Mouse (Mus musculus) heart, adult 18-20 months (tissue): ENCODE results near the gene Olfr1140. TPM values are rescaled to one million over a fixed set of nuclear protein-coding genes. Genes with fewer than 3 reads are reported as not detected.

ENCODE experiments used
- DNase-seq, 2 experiments: peaks; one replicate each; pipeline ENCODE4 v3.0.0; 2021 to 2022; ENCODE audit warnings: mixed read lengths in 1 of 2
- long read RNA-seq, 2 experiments: library from polyadenylated mRNA; stranded (forward); transcript quantifications; one replicate each; pipeline ENCODE4 v2.0.0; 2021
- total RNA-seq, 2 experiments: library from RNA; stranded (reverse); gene quantifications; 2 replicates each; pipeline ENCODE4 v1.2.3; 2021

Olfr1140 gene
- not detected for total RNA-seq
- long read RNA-seq, experiment 1 = 0 reads
- long read RNA-seq, experiment 2 = 0 reads

DNA sequence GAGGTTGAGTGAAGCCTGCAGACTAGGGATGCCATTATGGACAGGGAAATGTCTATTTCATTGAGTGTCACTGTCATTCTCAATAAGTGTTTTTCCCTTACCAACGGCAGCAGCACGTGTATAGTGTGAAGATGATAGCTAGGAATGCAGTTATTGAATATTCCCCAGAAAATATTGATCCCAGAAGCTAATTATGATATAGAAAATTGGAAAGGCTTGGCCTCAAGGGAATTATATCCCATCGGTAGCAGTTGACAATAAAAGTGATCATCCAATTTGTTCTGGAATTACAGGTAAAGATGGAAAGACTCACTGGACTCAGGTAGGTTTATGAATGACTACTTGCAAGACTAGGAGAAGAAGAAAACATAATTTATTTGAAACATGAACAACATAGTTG, at the start of gene Olfr1140:
TSS of gene Olfr1140 (plus strand) at position 301 of the 400 bp plus-strand sequence.
- no peak for DNase-seq

DNA sequence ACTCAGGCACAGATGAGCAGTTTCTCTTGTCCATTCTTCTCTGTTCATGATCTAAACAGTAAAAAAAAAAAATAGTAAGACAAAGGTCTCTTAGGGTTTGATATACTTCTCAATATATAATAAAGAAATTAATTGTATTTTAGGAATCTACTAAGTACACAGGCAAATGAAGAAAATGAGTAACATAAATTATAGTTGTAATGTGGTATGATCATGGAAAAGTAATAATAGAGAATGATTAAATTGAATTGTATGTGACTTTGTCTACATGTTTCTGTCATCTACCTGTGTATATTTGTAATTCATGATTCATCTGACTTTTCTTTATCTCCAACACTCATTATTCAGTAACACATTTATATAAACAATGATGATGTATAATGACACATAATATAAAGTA, 49.7 kb upstream of the Olfr1140 start, which contains the start of gene Olfr1136:
TSS of gene Olfr1136 (minus strand) at position 101 of the 400 bp plus-strand sequence.
- DNase-seq = no peak

DNA sequence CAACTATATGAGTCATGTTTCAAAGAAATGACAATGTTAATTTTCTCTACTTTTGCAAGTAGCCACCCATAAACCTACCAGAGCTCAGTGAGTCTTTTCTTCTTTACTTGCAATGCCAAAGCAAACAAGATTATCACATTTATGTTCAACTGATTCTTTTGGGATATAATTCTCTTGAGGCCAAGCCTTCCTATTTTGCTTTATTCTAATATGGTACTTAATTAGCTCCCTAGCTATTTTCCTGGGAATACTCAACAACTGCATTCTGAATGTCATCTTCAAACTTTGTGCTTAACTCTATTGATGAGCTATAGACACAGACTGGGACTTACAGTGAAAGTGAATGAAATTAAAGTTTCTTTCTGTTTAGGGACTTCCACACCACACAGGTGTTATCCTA, 30.5 kb upstream of the Olfr1140 start, which contains the start of gene Olfr1137:
TSS of gene Olfr1137 (minus strand) at position 101 of the 400 bp plus-strand sequence.
- no peak for DNase-seq

DNA sequence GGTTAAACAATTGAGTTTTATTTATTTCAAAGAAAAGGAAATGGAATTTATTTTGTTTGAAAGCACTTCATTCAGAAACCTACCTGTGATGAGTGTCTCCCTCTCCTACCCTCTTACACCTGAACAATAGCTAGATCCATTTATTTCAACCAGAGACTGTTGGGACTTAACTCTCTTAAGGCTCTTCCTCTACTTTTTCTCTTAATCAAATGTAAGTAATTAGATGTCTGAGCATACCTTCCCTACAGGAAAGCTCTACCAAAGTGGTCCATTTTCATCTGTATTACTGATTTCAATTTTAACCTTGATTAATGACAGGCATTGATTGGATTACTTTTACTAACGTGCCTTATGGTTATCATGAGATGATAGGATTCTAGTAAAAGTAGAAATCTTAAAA, 3.7 kb upstream of the Olfr1140 start, which contains the start of gene Olfr1138:
TSS of gene Olfr1138 (minus strand) at position 101 of the 400 bp plus-strand sequence.
- no peak for DNase-seq

DNA sequence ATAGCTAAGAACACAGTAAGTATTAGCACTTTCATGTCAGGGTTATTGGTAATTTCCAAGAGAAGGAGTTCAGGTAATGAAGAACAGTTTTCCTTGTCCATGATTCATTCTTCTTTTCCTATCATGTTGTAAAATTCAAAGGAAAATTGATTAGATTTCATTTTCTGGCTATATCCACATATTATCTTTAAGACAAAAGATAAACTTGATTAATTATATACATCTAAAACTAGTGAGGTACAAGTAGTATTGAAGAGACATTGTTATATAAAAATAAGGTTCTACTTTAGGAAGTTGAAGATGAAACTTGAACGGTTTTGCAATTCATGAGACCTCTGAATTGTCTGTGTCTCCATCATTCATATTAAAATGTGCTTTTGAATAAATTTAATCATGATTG, 10.3 kb downstream of the Olfr1140 start, which contains the start of gene Olfr1141:
TSS of gene Olfr1141 (minus strand) at position 101 of the 400 bp plus-strand sequence.
- no peak for DNase-seq

DNA sequence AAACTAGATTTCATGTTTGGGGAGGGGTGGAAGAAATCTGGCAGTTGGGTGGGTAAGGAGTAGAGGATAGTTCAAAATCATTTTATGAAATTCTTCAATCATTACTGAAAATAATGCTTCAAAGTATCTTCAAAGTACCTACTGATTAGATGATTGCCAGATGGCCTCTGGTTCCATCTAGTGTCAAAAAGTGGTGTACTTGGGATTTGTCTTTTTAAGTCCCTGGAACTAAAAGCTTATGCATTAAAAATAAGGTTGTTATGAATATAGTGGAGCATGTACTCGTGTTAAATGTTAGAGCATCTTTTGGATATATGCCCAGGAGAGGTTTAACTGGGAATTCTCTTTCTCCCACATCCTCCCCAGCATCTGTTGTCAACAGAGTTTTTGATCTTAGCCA, 32.6 kb downstream of the Olfr1140 start:
- DNase-seq = no peak

DNA sequence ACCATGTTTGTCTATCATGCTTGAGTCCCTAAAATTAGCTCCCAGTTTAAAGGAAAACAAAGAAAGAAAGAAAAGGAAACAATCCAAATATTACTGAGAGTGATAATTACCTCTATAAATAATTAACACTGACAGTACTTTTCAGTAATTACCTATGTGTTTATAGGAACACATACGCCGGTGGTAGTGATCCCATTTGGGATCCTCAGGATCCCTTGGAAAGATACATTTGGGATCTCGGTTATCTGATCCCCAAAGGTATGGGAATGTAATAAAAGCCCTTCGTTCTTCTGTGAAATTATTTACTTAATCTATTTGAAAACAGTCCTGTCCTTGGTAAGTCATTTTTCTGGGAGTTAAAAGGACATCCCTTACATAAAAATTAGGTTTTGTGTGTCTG, 35.6 kb downstream of the Olfr1140 start, which contains the start of gene Olfr152:
TSS of gene Olfr152 (plus strand) at position 301 of the 400 bp plus-strand sequence.
- no peak for DNase-seq

Other genes with a start within 250 kb of the Olfr1140 start
- gene Pramel7, start 246.7 kb upstream of the Olfr1140 start, total RNA-seq = not detected
- gene Pramel6, start 237.2 kb upstream of the Olfr1140 start, total RNA-seq = not detected
- gene Olfr153, start 212.0 kb upstream of the Olfr1140 start, total RNA-seq = not detected
- gene Olfr1128, start 198.2 kb upstream of the Olfr1140 start, total RNA-seq = not detected
- gene Olfr1129, start 169.8 kb upstream of the Olfr1140 start, total RNA-seq = not detected
- not detected for gene Olfr1130, start 137.5 kb upstream of the Olfr1140 start, total RNA-seq
- not detected for gene Olfr1131, start 116.6 kb upstream of the Olfr1140 start, total RNA-seq
- gene Olfr1132, start 106.2 kb upstream of the Olfr1140 start, total RNA-seq = not detected
- not detected for gene Olfr1133, start 96.4 kb upstream of the Olfr1140 start, total RNA-seq
- not detected for gene Olfr1134, start 85.3 kb upstream of the Olfr1140 start, total RNA-seq
- gene Olfr1135, start 70.1 kb upstream of the Olfr1140 start, total RNA-seq = not detected
- gene Olfr1136, start 49.8 kb upstream of the Olfr1140 start, total RNA-seq = not detected
- gene Olfr1137, start 30.6 kb upstream of the Olfr1140 start, total RNA-seq = not detected
- gene Olfr1138, start 3.8 kb upstream of the Olfr1140 start, total RNA-seq = not detected
- not detected for gene Olfr1141, start 10.2 kb downstream of the Olfr1140 start, total RNA-seq
- gene Olfr152, start 35.7 kb downstream of the Olfr1140 start, total RNA-seq = not detected
- not detected for gene Olfr1143, start 56.8 kb downstream of the Olfr1140 start, total RNA-seq
- gene Olfr1145, start 66.1 kb downstream of the Olfr1140 start, total RNA-seq = not detected
- gene Olfr1148, start 86.8 kb downstream of the Olfr1140 start, total RNA-seq = not detected
- gene Olfr1150-ps1, start 100.2 kb downstream of the Olfr1140 start, total RNA-seq = not detected
- gene Olfr1151, start 112.1 kb downstream of the Olfr1140 start, total RNA-seq = not detected
- gene Olfr1152, start 122.7 kb downstream of the Olfr1140 start, total RNA-seq = not detected
- gene Olfr1153, start 151.2 kb downstream of the Olfr1140 start, total RNA-seq = not detected
- not detected for gene Olfr1154, start 161.4 kb downstream of the Olfr1140 start, total RNA-seq
- not detected for gene Olfr1155, start 201.4 kb downstream of the Olfr1140 start, total RNA-seq
- gene Olfr1156, start 209.3 kb downstream of the Olfr1140 start, total RNA-seq = not detected
- not detected for gene Olfr1157, start 224.5 kb downstream of the Olfr1140 start, total RNA-seq
- not detected for gene Olfr74, start 230.9 kb downstream of the Olfr1140 start, total RNA-seq
- gene Olfr1158, start 246.4 kb downstream of the Olfr1140 start, total RNA-seq = not detected